Mouse (Mus musculus): ENCODE data around the gene Svopl. TPM values are rescaled to one million over a fixed set of nuclear protein-coding genes. Genes with fewer than 3 reads are reported as not detected.

Gene Svopl
- total and polyA plus RNA-seq, 3 experiments = not detected

DNA sequence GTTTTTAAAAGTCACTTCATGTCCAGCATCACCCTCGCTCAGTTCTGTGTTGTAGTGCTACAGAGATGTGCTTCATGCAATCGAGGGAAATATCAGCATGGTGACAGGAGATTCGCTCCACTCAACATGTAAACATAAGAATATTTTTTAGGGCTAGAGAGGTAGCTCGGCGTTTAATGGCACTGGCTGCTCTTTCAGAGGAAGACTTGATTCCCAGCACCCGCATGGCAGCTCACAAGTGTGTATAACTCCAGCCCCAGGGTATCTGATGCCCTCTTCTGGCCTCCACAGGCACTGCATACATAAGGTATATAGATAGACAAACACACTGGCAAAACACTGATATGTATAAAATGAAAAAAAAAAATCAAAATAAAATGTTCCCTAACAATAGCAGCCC, 2.8 kb upstream of the Svopl start:
- H3K36me3 ChIP-seq (ENCODE audit: control insufficient read depth in 1 of 2, insufficient read depth in 2 of 2, low read length in 2 of 2) = no peaks in the 10 kb centered on the region
- no peaks in the 10 kb centered on the region for H3K4me1 ChIP-seq (ENCODE audit: control insufficient read depth in 1 of 2, insufficient read depth in 2 of 2, low read length in 2 of 2)
- H3K27ac ChIP-seq (ENCODE audit: control insufficient read depth, low read depth, low read length) = no peak overlapping the region
- no peaks in the 10 kb centered on the region for H3K9me3 ChIP-seq (replicated peaks; ENCODE audit: insufficient read depth, low read length)
- DNase-seq (ENCODE audit: low read depth, low spot score) = no peak
- no peaks in the 10 kb centered on the region for H3K79me2 ChIP-seq (ENCODE audit: control insufficient read depth, insufficient read depth, low read length, poor library complexity)
- no peaks in the 10 kb centered on the region for H3K27me3 ChIP-seq (ENCODE audit: control insufficient read depth in 1 of 2, insufficient read depth in 2 of 2, low read length in 2 of 2)
- TF ChIP-seq CTCF (IDR thresholded peaks at IDR 0.05 in 2 of 3, conservative IDR thresholded peaks at IDR 0.05 in 1 of 3; ENCODE audit: control insufficient read depth in 1 of 3, insufficient read depth in 1 of 3, low read depth in 2 of 3, low read length in 3 of 3, poor library complexity in 1 of 3, severe bottlenecking in 1 of 3) = peak in 2 of 3 experiments; percentile 7 to 15; a peak in 3 of 6 replicates
- TF ChIP-seq SMC3 (IDR thresholded peaks at IDR 0.05; ENCODE audit: low read depth, low read length) = peak; percentile 15; the same call in 1 of the 2 replicates
- peak; percentile 3; the same call in 1 of the 2 replicates for TF ChIP-seq RAD21 (IDR thresholded peaks at IDR 0.05; ENCODE audit: low read depth, low read length)
- TF ChIP-seq CHD1 (IDR thresholded peaks at IDR 0.05; ENCODE audit: low read depth, low read length) = no peak
- no peak for TF ChIP-seq GABPA (IDR thresholded peaks at IDR 0.05; ENCODE audit: low read depth, low read length)
- H3K9ac ChIP-seq (ENCODE audit: control insufficient read depth, low read depth, low read length, poor library complexity, severe bottlenecking) = no peak overlapping the region
- H3K4me3 ChIP-seq (ENCODE audit: control insufficient read depth in 1 of 2, insufficient read depth in 1 of 2, low read depth in 2 of 2, low read length in 2 of 2) = no peak overlapping the region

DNA sequence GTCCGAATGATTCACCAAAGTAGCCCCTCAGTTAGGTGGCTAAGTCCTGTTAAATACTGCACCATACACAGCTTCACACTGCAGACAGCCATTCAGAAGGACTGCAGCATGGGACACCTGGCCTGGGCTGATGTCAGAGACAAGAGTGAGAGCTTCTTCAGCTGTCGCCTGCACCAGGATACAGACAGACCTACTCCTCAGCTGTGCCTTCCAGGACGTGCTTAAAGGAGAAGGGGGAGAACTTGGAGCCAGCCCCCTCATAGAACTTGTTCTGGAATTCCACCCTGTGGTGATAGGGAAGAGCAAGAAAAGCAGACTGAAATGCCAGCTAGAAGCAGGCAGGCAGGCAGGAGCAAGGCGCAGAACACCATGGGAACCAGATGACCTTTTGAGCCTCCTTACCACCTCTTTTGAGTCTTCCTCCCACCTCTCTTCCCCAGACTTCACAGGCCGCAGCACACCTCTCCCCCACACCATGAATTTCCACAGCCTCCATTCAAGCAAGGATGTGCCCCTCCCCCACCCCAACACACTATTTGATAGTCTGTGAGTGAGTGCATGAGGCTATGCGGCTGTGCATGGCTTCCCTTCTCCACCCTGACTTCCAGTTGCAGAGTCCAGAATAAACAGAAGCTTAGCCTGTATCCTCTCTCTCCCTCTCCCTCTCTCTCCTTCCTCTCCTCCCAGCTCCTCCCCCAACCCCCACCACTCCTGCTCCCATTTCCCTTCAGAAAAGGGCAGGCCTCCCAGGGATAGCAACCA, 2.2 kb upstream of the Svopl start:
- Histone ChIP-seq H3K4me3 (ENCODE audit: control insufficient read depth in 1 of 2, insufficient read depth in 1 of 2, low read depth in 2 of 2, low read length in 2 of 2) (no peak overlapping the region), H3K36me3 (ENCODE audit: control insufficient read depth in 1 of 2, insufficient read depth in 2 of 2, low read length in 2 of 2) (no peaks in the 10 kb centered on the region), H3K9me3 (replicated peaks; ENCODE audit: insufficient read depth, low read length) (no peaks in the 10 kb centered on the region), H3K4me1 (ENCODE audit: control insufficient read depth in 1 of 2, insufficient read depth in 2 of 2, low read length in 2 of 2) (no peaks in the 10 kb centered on the region), H3K27me3 (ENCODE audit: control insufficient read depth in 1 of 2, insufficient read depth in 2 of 2, low read length in 2 of 2) (no peaks in the 10 kb centered on the region), H3K9ac (ENCODE audit: control insufficient read depth, low read depth, low read length, poor library complexity, severe bottlenecking) (no peak overlapping the region), H3K79me2 (ENCODE audit: control insufficient read depth, insufficient read depth, low read length, poor library complexity) (no peaks in the 10 kb centered on the region), H3K27ac (ENCODE audit: control insufficient read depth, low read depth, low read length) (no peak overlapping the region)
- no peak for DNase-seq (ENCODE audit: low read depth, low spot score)
- no peak for TF ChIP-seq KAT2A (conservative IDR thresholded peaks at IDR 0.05; ENCODE audit: low read depth, low read length)
- TF ChIP-seq TCF12 (IDR thresholded peaks at IDR 0.05; ENCODE audit: low read depth, low read length) = no peak
- TF ChIP-seq ZKSCAN1 (IDR thresholded peaks at IDR 0.05; ENCODE audit: low read depth, low read length) = no peak
- no peak for TF ChIP-seq POLR2A (IDR thresholded peaks at IDR 0.05; ENCODE audit: control insufficient read depth in 1 of 2, insufficient read depth in 1 of 2, low read depth in 1 of 2, low read length in 2 of 2, poor library complexity in 1 of 2)
- no peak for TF ChIP-seq CHD1 (IDR thresholded peaks at IDR 0.05; ENCODE audit: low read depth, low read length)
- no peak for TF ChIP-seq RAD21 (IDR thresholded peaks at IDR 0.05; ENCODE audit: low read depth, low read length)
- TF ChIP-seq CTCF (IDR thresholded peaks at IDR 0.05 in 2 of 3, conservative IDR thresholded peaks at IDR 0.05 in 1 of 3; ENCODE audit: control insufficient read depth in 1 of 3, insufficient read depth in 1 of 3, low read depth in 2 of 3, low read length in 3 of 3, poor library complexity in 1 of 3, severe bottlenecking in 1 of 3) = no peak
- TF ChIP-seq ZMIZ1 (IDR thresholded peaks at IDR 0.05; ENCODE audit: low read depth, low read length) = no peak
- TF ChIP-seq HCFC1 (IDR thresholded peaks at IDR 0.05; ENCODE audit: low read depth, low read length) = no peak
- no peak for TF ChIP-seq TAL1 (IDR thresholded peaks at IDR 0.05; ENCODE audit: low read length)
- no peak for TF ChIP-seq MAFK (IDR thresholded peaks at IDR 0.05; ENCODE audit: borderline replicate concordance, low read depth, low read length)
- no peak for TF ChIP-seq MYB (IDR thresholded peaks at IDR 0.05; ENCODE audit: low read depth, low read length)
- TF ChIP-seq SMC3 (IDR thresholded peaks at IDR 0.05; ENCODE audit: low read depth, low read length) = no peak
- TF ChIP-seq GABPA (IDR thresholded peaks at IDR 0.05; ENCODE audit: low read depth, low read length) = no peak
- no peak for TF ChIP-seq POLR2AphosphoS2 (IDR thresholded peaks at IDR 0.05; ENCODE audit: low read length)
- TF ChIP-seq ZC3H11A (IDR thresholded peaks at IDR 0.05; ENCODE audit: low read depth, low read length) = no peak
- TF ChIP-seq USF1 (IDR thresholded peaks at IDR 0.05; ENCODE audit: low read depth, low read length) = no peak
- no peak for TF ChIP-seq BHLHE40 (IDR thresholded peaks at IDR 0.05; ENCODE audit: borderline replicate concordance, low read depth, low read length)
